Mouse (Mus musculus): ENCODE measurements at regions not wholly inside any gene's neighbourhood (a gene's known extent, or its start where the extent isn't known, plus 50 kb on each side); places are given as distances from the start of the nearest gene placed in this dataset.

- no peaks in the 10 kb centered on the region for H3K9me3 ChIP-seq
- H3K27me3 ChIP-seq (replicated peaks; ENCODE audit: low read depth, poor library complexity, severe bottlenecking) = peaks cover 44% of the 10 kb centered on the region
- H3K4me3 ChIP-seq = no peak overlapping the region
- WGBS = 82% methylated on average over 11 of the region's 11 CpGs
- H3K36me3 ChIP-seq (replicated peaks) = no peaks in the 10 kb centered on the region
- peaks cover 16% of the 10 kb centered on the region for H3K4me1 ChIP-seq
- DNase-seq (ENCODE audit: low spot score) = no peak
- no peak overlapping the region for H3K27ac ChIP-seq (replicated peaks)
These were observed 227.1 kb upstream of the Nfe2l3 start for GRCm38 (mm10) chr6:51205411-51205810.

GRCm38 (mm10) chr6:51206712-51207505 lies 225.6 kb upstream of the Nfe2l3 start:
- Histone ChIP-seq H3K4me1 (peaks cover 27% of the 10 kb centered on the region), H3K27ac (replicated peaks) (no peak overlapping the region), H3K9me3 (no peaks in the 10 kb centered on the region), H3K4me3 (0 out of 2 replicates have a peak overlapping the region, but pooled peaks have one; percentile 47), H3K36me3 (replicated peaks) (no peaks in the 10 kb centered on the region), H3K27me3 (replicated peaks; ENCODE audit: low read depth, poor library complexity, severe bottlenecking) (peaks cover 39% of the 10 kb centered on the region)
- DNase-seq (ENCODE audit: low spot score) = peak; percentile 74
- 7% methylated on average over 11 of the region's 11 CpGs for WGBS

GRCm38 (mm10) chr6:51207587-51208361 lies 224.7 kb upstream of the Nfe2l3 start:
- peaks cover 29% of the 10 kb centered on the region for H3K4me1 ChIP-seq
- no peaks in the 10 kb centered on the region for H3K9me3 ChIP-seq
- no peaks in the 10 kb centered on the region for H3K36me3 ChIP-seq (replicated peaks)
- peak overlapping the region; percentile 47 for H3K4me3 ChIP-seq
- peak overlapping the region; percentile 72 for H3K27ac ChIP-seq (replicated peaks)
- 3% methylated on average over 21 of the region's 21 CpGs for WGBS
- peak; percentile 39 for DNase-seq (ENCODE audit: low spot score)
- peaks cover 36% of the 10 kb centered on the region for H3K27me3 ChIP-seq (replicated peaks; ENCODE audit: low read depth, poor library complexity, severe bottlenecking)

DNA sequence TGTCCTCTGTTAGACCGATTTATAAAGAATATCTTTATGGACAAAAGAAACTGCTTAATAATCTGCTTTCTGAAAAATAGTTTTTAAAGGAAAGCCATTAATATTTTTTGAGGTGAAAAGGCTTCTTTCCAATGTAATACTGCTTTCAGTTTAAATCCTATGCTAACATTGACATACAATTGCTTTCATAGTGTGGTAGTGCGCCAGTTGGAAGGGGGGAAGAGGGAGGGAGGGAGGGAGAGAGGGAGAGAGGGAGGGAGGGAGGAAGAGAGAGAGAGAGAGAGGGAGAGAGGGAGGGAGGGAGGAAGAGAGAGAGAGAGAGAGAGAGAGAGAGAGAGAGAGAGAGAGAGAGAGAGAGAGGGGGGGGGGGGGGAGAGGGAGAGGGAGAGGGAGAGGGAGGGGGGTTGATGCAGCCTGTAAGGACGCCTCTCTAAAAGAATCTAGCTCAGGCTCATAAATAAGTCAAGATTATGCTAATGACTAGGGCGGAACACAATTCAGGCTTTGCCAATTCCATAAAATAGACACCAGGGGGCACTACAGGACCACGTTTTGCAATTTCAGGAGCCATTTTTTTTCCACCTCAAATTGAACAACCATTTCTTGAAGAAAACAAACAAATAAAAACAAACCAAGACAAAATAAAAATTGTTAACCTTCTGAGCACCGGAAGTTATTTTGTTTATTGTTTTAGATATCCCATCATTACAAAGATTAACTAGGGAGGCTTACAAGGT lies 223.6 kb upstream of the Nfe2l3 start:
- Histone ChIP-seq H3K4me1 (peaks cover 29% of the 10 kb centered on the region), H3K27ac (replicated peaks) (peak overlapping the region; percentile 57; the same call in 1 of the 2 replicates), H3K4me3 (no peak overlapping the region), H3K27me3 (replicated peaks; ENCODE audit: low read depth, poor library complexity, severe bottlenecking) (peaks cover 34% of the 10 kb centered on the region), H3K36me3 (replicated peaks) (no peaks in the 10 kb centered on the region), H3K9me3 (no peaks in the 10 kb centered on the region)
- whole genome bisulfite sequencing = 2% methylated on average over 6 of the region's 6 CpGs
- peak; percentile 73 for DNase-seq (ENCODE audit: low spot score)

DNA sequence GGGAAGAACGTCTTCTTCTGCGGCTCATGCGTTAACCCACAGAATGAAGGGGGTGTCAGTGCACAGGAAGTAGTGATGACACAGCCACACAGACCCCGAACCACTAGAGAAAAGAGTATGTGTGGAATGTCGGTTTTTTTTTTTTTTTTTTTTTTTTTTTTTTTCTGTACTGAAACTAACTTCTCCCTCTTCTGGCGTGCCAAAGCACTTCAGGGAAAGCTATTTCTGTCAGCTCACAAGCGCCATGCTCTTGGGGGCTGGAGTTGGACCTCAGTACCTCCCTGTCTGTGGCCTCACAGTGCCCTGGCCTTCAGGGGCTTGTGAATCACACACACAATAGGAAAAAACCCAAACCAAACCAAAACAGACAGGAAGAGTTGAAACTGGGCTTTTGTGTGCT lies 221.1 kb upstream of the Nfe2l3 start:
- DNase-seq (ENCODE audit: low spot score) = peak; percentile 28
- 39% methylated on average over 7 of the region's 7 CpGs for WGBS
- Histone ChIP-seq H3K4me1 (peaks cover 33% of the 10 kb centered on the region), H3K9me3 (no peaks in the 10 kb centered on the region), H3K27me3 (replicated peaks; ENCODE audit: low read depth, poor library complexity, severe bottlenecking) (peaks cover 18% of the 10 kb centered on the region), H3K4me3 (no peak overlapping the region), H3K36me3 (replicated peaks) (no peaks in the 10 kb centered on the region), H3K27ac (replicated peaks) (0 out of 2 replicates have a peak overlapping the region, but pooled peaks have one; percentile 35)

DNA sequence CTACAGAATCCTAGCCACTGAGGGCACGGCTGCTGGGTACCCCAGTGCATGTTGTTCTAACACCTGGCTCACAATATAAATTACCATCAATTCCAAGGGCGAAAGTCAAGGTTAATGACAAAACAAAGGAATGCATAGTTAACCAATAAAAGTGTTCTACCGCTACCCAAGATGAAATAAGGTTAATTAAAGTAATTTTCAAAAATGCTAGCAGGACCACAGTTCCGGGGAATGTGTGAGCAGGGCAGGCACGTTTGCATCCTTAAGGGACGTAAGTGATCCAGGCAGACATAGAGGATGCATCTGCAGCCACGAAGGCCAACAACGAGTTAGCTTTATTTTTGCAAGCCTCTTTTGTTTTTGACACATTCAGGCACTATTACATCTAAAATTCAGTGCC lies 220.3 kb upstream of the Nfe2l3 start:
- no peak for DNase-seq (ENCODE audit: low spot score)
- WGBS = 78% methylated on average over 8 of the region's 8 CpGs
- Histone ChIP-seq H3K36me3 (replicated peaks) (no peaks in the 10 kb centered on the region), H3K4me1 (peaks cover 31% of the 10 kb centered on the region), H3K27me3 (replicated peaks; ENCODE audit: low read depth, poor library complexity, severe bottlenecking) (peaks cover 12% of the 10 kb centered on the region), H3K9me3 (no peaks in the 10 kb centered on the region), H3K4me3 (no peak overlapping the region), H3K27ac (replicated peaks) (no peak overlapping the region)

DNA sequence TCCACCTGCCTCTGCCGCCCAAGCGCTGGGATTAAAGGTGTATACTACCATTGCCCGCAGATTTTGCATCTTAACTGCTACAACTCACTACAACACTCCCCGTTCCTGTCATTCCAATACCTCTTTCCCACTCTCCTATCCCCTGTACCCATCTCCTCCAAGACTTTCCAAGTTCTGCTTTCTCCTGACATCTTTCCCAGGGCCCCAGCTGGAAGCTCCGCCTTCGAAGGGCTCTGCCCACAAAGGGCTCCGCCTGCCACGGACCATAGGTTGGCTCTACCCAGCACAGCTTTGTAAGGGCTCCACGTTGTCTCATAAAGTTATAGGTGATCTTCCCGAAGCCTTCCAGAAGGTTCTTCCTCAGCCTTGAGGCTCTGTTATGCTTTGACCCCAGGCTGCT lies 217.1 kb upstream of the Nfe2l3 start:
- H3K27ac ChIP-seq (replicated peaks) = no peak overlapping the region
- no peaks in the 10 kb centered on the region for H3K27me3 ChIP-seq (replicated peaks; ENCODE audit: low read depth, poor library complexity, severe bottlenecking)
- H3K9me3 ChIP-seq = no peaks in the 10 kb centered on the region
- no peak for DNase-seq (ENCODE audit: low spot score)
- H3K4me3 ChIP-seq = no peak overlapping the region
- H3K36me3 ChIP-seq (replicated peaks) = no peaks in the 10 kb centered on the region
- peaks cover 20% of the 10 kb centered on the region for H3K4me1 ChIP-seq
- 87% methylated on average over 10 of the region's 10 CpGs for WGBS

- Histone ChIP-seq H3K27ac (replicated peaks) (no peak overlapping the region), H3K4me1 (peaks cover 14% of the 10 kb centered on the region), H3K36me3 (replicated peaks) (no peaks in the 10 kb centered on the region), H3K9me3 (no peaks in the 10 kb centered on the region), H3K4me3 (no peak overlapping the region), H3K27me3 (replicated peaks; ENCODE audit: low read depth, poor library complexity, severe bottlenecking) (no peaks in the 10 kb centered on the region)
- no peak for DNase-seq (ENCODE audit: low spot score)
- WGBS = 67% methylated on average over 8 of the region's 8 CpGs
These were observed 216.0 kb upstream of the Nfe2l3 start for GRCm38 (mm10) chr6:51216472-51216871.

- DNase-seq (ENCODE audit: low spot score) = no peak
These were observed 212.8 kb upstream of the Nfe2l3 start for GRCm38 (mm10) chr6:51219691-51220090.

GRCm38 (mm10) chr6:51220778-51221177 lies 211.7 kb upstream of the Nfe2l3 start:
- Histone ChIP-seq H3K27ac (replicated peaks) (no peak overlapping the region), H3K27me3 (replicated peaks; ENCODE audit: low read depth, poor library complexity, severe bottlenecking) (no peaks in the 10 kb centered on the region), H3K9me3 (no peaks in the 10 kb centered on the region), H3K4me3 (no peak overlapping the region), H3K4me1 (peaks cover 5% of the 10 kb centered on the region), H3K36me3 (replicated peaks) (no peaks in the 10 kb centered on the region)
- 59% methylated on average over 4 of the region's 4 CpGs for WGBS
- DNase-seq (ENCODE audit: low spot score) = no peak

More at GRCm38 (mm10) chr6:51219691-51220090, 212.8 kb upstream of the Nfe2l3 start:
- Histone ChIP-seq H3K27ac (replicated peaks) (no peak overlapping the region), H3K4me3 (no peak overlapping the region), H3K9me3 (no peaks in the 10 kb centered on the region), H3K36me3 (replicated peaks) (no peaks in the 10 kb centered on the region), H3K27me3 (replicated peaks; ENCODE audit: low read depth, poor library complexity, severe bottlenecking) (no peaks in the 10 kb centered on the region), H3K4me1 (peaks cover 8% of the 10 kb centered on the region)
- WGBS = 90% methylated on average over 12 of the region's 12 CpGs

- Histone ChIP-seq H3K4me1 (no peaks in the 10 kb centered on the region), H3K27me3 (replicated peaks; ENCODE audit: low read depth, poor library complexity, severe bottlenecking) (no peaks in the 10 kb centered on the region), H3K4me3 (no peak overlapping the region), H3K9me3 (peaks cover 2% of the 10 kb centered on the region; the same call in 1 of the 2 replicates), H3K36me3 (replicated peaks) (no peaks in the 10 kb centered on the region), H3K27ac (replicated peaks) (no peak overlapping the region)
- 91% methylated on average over 11 of the region's 11 CpGs for WGBS
- DNase-seq (ENCODE audit: low spot score) = no peak
These were observed 196.3 kb upstream of the Nfe2l3 start for GRCm38 (mm10) chr6:51236077-51236740.

- Histone ChIP-seq H3K9me3 (peaks cover 6% of the 10 kb centered on the region; the same call in 1 of the 2 replicates), H3K4me1 (no peaks in the 10 kb centered on the region), H3K4me3 (no peak overlapping the region), H3K27me3 (replicated peaks; ENCODE audit: low read depth, poor library complexity, severe bottlenecking) (no peaks in the 10 kb centered on the region), H3K27ac (replicated peaks) (no peak overlapping the region), H3K36me3 (replicated peaks) (no peaks in the 10 kb centered on the region)
- 67% methylated on average over 3 of the region's 3 CpGs for WGBS
- no peak for DNase-seq (ENCODE audit: low spot score)
These were observed 192.4 kb upstream of the Nfe2l3 start for GRCm38 (mm10) chr6:51240039-51240438.

All from embryonic facial prominence, embryonic 10.5 days (tissue).